Mouse (Mus musculus): ENCODE results near the gene Rps6.

Rps6 gene

GRCm38 (mm10) chr4:86857113-86858069 lies at the start of gene Rps6:
TSS of gene Rps6 (minus strand) at chr4:86857412.
- in situ Hi-C loops (cut with MboI; ENCODE audit: low sequenced_read_pairs) = no loop called here

GRCm38 (mm10) chr4:86905869-86906268 lies 48.7 kb upstream of the Rps6 start:
- in situ Hi-C loops (cut with MboI; ENCODE audit: low sequenced_read_pairs) = no loop called here

GRCm38 (mm10) chr4:86904969-86905368 lies 47.8 kb upstream of the Rps6 start:
- in situ Hi-C loops (cut with MboI; ENCODE audit: low sequenced_read_pairs) = no loop called here

- in situ Hi-C loops (cut with MboI; ENCODE audit: low sequenced_read_pairs) = no loop called here
Observed at GRCm38 (mm10) chr4:86902351-86902750, 45.1 kb upstream of the Rps6 start.

GRCm38 (mm10) chr4:86898791-86899474 lies 41.7 kb upstream of the Rps6 start:
- in situ Hi-C loops (cut with MboI; ENCODE audit: low sequenced_read_pairs) = no loop called here

- in situ Hi-C loops (cut with MboI; ENCODE audit: low sequenced_read_pairs) = no loop called here
Observed at GRCm38 (mm10) chr4:86897411-86897810, 40.2 kb upstream of the Rps6 start.

GRCm38 (mm10) chr4:86887879-86888278 lies 30.7 kb upstream of the Rps6 start:
- in situ Hi-C loops (cut with MboI; ENCODE audit: low sequenced_read_pairs) = no loop called here

- in situ Hi-C loops (cut with MboI; ENCODE audit: low sequenced_read_pairs) = no loop called here
Observed at GRCm38 (mm10) chr4:86886160-86886878, 29.1 kb upstream of the Rps6 start.

- in situ Hi-C loops (cut with MboI; ENCODE audit: low sequenced_read_pairs) = no loop called here
Observed at GRCm38 (mm10) chr4:86885790-86886159, 28.6 kb upstream of the Rps6 start.

- in situ Hi-C loops (cut with MboI; ENCODE audit: low sequenced_read_pairs) = no loop called here
Observed at GRCm38 (mm10) chr4:86884945-86885344, 27.7 kb upstream of the Rps6 start.

GRCm38 (mm10) chr4:86882413-86882812 lies 25.2 kb upstream of the Rps6 start:
- in situ Hi-C loops (cut with MboI; ENCODE audit: low sequenced_read_pairs) = no loop called here

- in situ Hi-C loops (cut with MboI; ENCODE audit: low sequenced_read_pairs) = no loop called here
Observed at GRCm38 (mm10) chr4:86881178-86881577, 24.0 kb upstream of the Rps6 start.

- in situ Hi-C loops (cut with MboI; ENCODE audit: low sequenced_read_pairs) = no loop called here
Observed at GRCm38 (mm10) chr4:86879477-86879876, 22.3 kb upstream of the Rps6 start.

GRCm38 (mm10) chr4:86874146-86874847 lies 17.1 kb upstream of the Rps6 start, which contains the start of gene Acer2:
TSS of gene Acer2 (plus strand) at chr4:86874396.
- in situ Hi-C loops (cut with MboI; ENCODE audit: low sequenced_read_pairs) = no loop called here

GRCm38 (mm10) chr4:86873072-86873471 lies 15.9 kb upstream of the Rps6 start:
- in situ Hi-C loops (cut with MboI; ENCODE audit: low sequenced_read_pairs) = no loop called here

- in situ Hi-C loops (cut with MboI; ENCODE audit: low sequenced_read_pairs) = no loop called here
Observed at GRCm38 (mm10) chr4:86871988-86872387, 14.8 kb upstream of the Rps6 start.

GRCm38 (mm10) chr4:86864087-86864486 lies 6.9 kb upstream of the Rps6 start:
- in situ Hi-C loops (cut with MboI; ENCODE audit: low sequenced_read_pairs) = no loop called here

GRCm38 (mm10) chr4:86858070-86858440 lies 843 bp upstream of the Rps6 start:
- in situ Hi-C loops (cut with MboI; ENCODE audit: low sequenced_read_pairs) = no loop called here

GRCm38 (mm10) chr4:86856304-86857112 lies 704 bp downstream of the Rps6 start:
- in situ Hi-C loops (cut with MboI; ENCODE audit: low sequenced_read_pairs) = no loop called here

Data from CH12F3 (cell line).